Mouse (Mus musculus): ENCODE measurements around the gene G6pc. TPM values are rescaled to one million over a fixed set of nuclear protein-coding genes. Genes with fewer than 3 reads are reported as not detected.
A peak's percentile ranks its signal among the peaks of the same experiment; 100 is the strongest.
"Not testable (repeated sequence)": the region's sequence is repeated elsewhere in the genome, so short reads cannot be mapped to it uniquely, and the experiment has no call there.

Gene G6pc
- polyA plus RNA-seq, 1 experiment from 2014 or later = not detected

DNA sequence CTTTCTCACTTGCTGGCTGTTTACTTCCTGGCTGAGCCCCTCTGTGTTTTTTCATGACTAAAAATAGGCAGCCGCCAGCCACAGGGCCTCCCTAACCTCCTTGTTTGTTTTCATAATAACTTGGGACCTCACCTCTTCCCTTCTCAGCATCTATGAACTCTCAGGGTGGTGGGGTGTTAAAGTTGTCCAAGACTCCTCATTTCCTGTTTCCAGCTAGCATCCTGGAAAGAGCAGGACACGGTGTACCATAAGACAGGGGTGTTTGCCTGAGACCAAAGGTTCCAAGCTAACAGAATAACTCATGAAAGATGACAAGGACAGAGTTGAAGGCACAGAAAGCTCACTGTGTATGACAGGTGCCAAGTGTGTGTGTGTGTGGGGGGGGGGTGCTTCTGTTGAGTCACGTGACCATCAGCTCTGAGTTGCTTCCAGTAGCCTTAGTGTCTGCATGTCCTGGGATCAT lies 6.7 kb upstream of the G6pc start:
- Histone ChIP-seq H3K4me2 (replicated peaks) (no peak overlapping the region), H3K9me3 (no peaks in the 10 kb centered on the region), H3K27ac (replicated peaks) (no peak overlapping the region), H3K4me1 (no peaks in the 10 kb centered on the region), H3K9ac (replicated peaks) (no peak overlapping the region), H3K4me3 (no peak overlapping the region), H3K27me3 (no peaks in the 10 kb centered on the region), H3K36me3 (no peaks in the 10 kb centered on the region)
- WGBS = 63% methylated on average over 3 of the region's 3 CpGs
- ATAC-seq (replicated peaks) = no peak

DNA sequence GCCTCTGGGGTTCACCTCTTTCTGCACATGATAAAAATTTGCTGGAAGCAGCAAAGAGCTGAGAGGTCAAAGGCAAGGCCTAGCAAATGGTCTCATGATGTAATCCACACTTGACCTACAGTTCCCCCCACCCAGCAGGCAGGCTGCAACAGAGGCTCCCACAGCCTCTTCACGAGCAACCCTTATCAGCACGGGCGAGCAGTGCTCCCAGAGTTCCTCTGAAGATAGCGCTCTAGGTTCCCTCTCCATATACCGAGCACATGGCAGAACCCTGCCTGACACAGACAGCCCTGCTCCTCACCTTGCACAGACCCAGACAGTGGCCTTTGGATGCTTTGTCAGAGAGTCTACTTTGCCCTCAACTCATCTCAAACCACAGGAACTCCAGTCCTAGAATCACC lies 2.8 kb upstream of the G6pc start:
- no peak for ATAC-seq (replicated peaks)
- H3K9me3 ChIP-seq = no peaks in the 10 kb centered on the region
- H3K27me3 ChIP-seq = no peaks in the 10 kb centered on the region
- WGBS = 93% methylated on average over 5 of the region's 5 CpGs
- no peak overlapping the region for H3K4me3 ChIP-seq
- no peaks in the 10 kb centered on the region for H3K4me1 ChIP-seq
- H3K4me2 ChIP-seq (replicated peaks) = no peak overlapping the region
- no peaks in the 10 kb centered on the region for H3K36me3 ChIP-seq
- no peak overlapping the region for H3K27ac ChIP-seq (replicated peaks)
- no peak overlapping the region for H3K9ac ChIP-seq (replicated peaks)

DNA sequence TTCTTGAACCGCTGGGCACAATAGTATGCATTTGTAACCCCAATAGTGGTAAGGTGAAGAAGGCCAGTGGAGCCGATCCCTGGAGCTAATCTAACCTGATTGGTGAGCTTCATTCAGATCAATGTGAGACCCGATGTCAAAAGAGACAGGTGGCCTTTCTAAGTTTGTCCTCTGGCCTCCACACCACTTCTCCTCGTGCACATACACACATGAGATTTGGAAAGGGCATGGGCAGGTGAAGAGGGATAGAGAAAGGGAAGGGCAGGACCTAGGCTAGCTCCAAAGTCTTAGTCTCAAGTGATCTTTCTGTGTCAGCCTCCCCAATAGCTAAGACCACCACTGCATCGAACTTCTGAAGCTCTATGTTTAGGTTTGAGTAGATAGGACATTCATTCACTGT lies 2.8 kb downstream of the G6pc start:
- H3K4me3 ChIP-seq = no peak overlapping the region
- no peak overlapping the region for H3K4me2 ChIP-seq (replicated peaks)
- no peak for ATAC-seq (replicated peaks)
- no peaks in the 10 kb centered on the region for H3K27me3 ChIP-seq
- H3K4me1 ChIP-seq = no peaks in the 10 kb centered on the region
- 75% methylated on average over 5 of the region's 5 CpGs for whole genome bisulfite sequencing
- no peak overlapping the region for H3K9ac ChIP-seq (replicated peaks)
- no peaks in the 10 kb centered on the region for H3K9me3 ChIP-seq
- no peak overlapping the region for H3K27ac ChIP-seq (replicated peaks)
- H3K36me3 ChIP-seq = no peaks in the 10 kb centered on the region

DNA sequence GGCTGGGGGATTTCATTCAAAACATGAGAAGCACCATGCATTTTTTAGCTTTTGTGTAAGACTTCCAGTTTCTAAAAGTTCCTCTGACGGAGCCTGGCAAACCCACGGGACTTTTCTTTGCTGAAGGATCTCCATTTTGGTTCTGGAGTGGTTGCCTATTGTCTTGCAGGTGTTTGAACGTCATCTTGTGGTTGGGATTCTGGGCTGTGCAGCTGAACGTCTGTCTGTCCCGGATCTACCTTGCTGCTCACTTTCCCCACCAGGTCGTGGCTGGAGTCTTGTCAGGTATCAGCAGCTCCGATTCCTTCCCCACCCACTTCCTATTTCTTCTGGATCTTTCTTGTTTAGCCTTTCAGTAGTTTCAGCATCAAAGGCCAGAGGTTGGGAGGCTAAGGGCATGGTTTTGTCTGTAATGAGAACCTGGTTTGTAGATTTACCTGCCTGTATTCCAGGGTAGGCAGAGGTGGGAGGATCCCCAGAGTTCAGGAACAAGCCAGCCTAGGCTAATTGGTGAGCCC lies 7.1 kb downstream of the G6pc start:
- Histone ChIP-seq H3K4me1 (no peaks in the 10 kb centered on the region), H3K36me3 (no peaks in the 10 kb centered on the region), H3K4me3 (no peak overlapping the region), H3K4me2 (replicated peaks) (no peak overlapping the region), H3K27me3 (no peaks in the 10 kb centered on the region), H3K9ac (replicated peaks) (no peak overlapping the region), H3K27ac (replicated peaks) (no peak overlapping the region), H3K9me3 (no peaks in the 10 kb centered on the region)
- WGBS = 67% methylated on average over 7 of the region's 7 CpGs
- ATAC-seq (replicated peaks) = no peak

DNA sequence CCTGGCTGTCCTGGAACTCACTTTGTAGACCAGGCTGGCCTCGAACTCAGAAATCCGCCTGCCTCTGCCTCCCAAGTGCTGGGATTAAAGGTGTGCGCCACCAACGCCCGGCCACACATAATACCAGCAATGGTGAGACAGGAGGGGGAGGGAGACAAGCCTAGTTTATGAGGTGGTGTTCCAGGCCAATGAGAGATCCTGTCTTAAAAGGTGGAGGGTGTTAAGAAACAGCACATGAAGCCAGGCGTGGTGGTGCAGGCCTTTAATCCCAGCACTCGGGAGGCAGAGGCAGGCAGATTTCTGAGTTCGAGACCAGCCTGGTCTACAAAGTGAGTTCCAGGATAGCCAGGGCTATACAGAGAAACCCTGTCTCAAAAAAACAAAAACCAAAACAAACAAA lies 10.8 kb downstream of the G6pc start:
- not testable (repeated sequence) for H3K4me1 ChIP-seq; H3K9ac ChIP-seq (replicated peaks); H3K27ac ChIP-seq (replicated peaks); H3K27me3 ChIP-seq; H3K4me2 ChIP-seq (replicated peaks); H3K9me3 ChIP-seq; H3K4me3 ChIP-seq; ATAC-seq (replicated peaks); H3K36me3 ChIP-seq
- 94% methylated on average over 8 of the region's 8 CpGs for WGBS

DNA sequence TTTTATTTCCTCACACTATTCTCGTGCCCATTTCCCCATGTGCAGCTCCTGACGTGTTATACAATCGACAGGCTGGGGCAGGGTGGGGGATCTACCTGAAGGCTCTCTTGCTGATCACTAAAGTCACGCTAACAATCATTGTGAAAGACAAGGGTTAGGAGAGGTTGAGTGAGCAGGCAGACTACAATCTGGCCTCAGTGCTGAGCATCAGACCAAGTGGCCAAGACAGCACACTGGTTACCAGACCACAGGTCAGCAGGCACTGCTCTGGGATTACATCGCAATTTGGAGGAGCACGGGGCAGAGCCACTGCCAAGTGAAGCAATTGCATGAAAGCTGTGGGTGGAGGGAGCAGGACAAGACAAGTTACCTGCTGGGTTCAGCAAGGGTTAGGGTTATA lies 11.6 kb downstream of the G6pc start:
- 77% methylated on average over 6 of the region's 6 CpGs for WGBS
- no peak overlapping the region for H3K4me3 ChIP-seq
- ATAC-seq (replicated peaks) = no peak

DNA sequence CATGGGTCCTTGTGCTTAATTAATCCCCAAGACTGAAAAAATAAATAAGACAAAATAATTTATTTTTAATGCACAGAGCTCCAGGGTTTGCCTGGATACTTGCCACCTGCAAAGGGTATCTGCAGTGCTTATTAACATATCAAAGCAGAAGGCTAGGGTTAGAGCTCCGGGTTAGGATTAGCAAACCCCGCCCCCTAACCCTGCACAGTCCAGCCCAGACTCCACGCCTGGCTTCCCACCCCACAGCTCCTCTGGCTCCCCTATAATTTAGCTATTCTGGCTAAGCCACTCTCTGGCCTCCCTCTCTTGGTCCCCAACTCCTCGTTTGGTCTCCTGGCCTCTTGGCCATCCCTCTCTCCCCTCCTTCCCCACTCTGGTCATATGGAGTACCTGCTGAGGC lies 14.5 kb downstream of the G6pc start:
- Histone ChIP-seq H3K4me1 (no peaks in the 10 kb centered on the region), H3K27me3 (no peaks in the 10 kb centered on the region), H3K36me3 (no peaks in the 10 kb centered on the region), H3K4me3 (no peak overlapping the region), H3K27ac (replicated peaks) (no peak overlapping the region), H3K4me2 (replicated peaks) (no peak overlapping the region), H3K9ac (replicated peaks) (no peak overlapping the region), H3K9me3 (no peaks in the 10 kb centered on the region)
- ATAC-seq (replicated peaks) = no peak
- WGBS = 0% methylated on average over 4 of the region's 4 CpGs

More for the DNA sequence above, 11.6 kb downstream of the G6pc start:
- Histone ChIP-seq H3K4me2 (replicated peaks) (no peak overlapping the region), H3K36me3 (no peaks in the 10 kb centered on the region), H3K4me1 (no peaks in the 10 kb centered on the region), H3K9me3 (no peaks in the 10 kb centered on the region), H3K27me3 (no peaks in the 10 kb centered on the region), H3K27ac (replicated peaks) (no peak overlapping the region), H3K9ac (replicated peaks) (no peak overlapping the region)

DNA sequence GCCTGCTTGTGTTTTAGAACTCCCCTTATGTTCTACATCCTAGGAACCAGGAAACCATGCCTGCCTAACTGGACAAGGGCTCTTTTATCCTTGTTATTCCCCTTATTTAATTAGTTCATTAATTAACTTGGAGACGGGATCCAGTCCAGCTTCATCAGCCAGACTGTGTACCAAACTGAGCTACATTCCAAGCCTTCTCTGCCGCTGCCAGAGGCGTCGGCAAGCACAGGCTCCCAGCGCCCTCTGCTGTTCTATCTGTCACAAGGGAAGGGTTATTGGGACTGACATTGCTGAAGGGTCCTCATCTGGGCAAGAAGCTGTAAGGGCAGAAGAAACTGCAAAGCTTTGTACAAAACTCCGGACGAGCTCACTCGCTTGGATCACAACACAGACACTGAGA lies 27.7 kb downstream of the G6pc start:
- no peaks in the 10 kb centered on the region for H3K9me3 ChIP-seq
- H3K9ac ChIP-seq (replicated peaks) = no peak overlapping the region
- 3% methylated on average over 8 of the region's 8 CpGs for WGBS
- no peak overlapping the region for H3K4me2 ChIP-seq (replicated peaks)
- H3K4me3 ChIP-seq = no peak overlapping the region
- peak overlapping the region; percentile 37; the same call in 1 of the 2 replicates for H3K27ac ChIP-seq (replicated peaks)
- ATAC-seq (replicated peaks) = 0 out of 2 replicates have a peak, but pooled peaks have one; percentile 61
- H3K4me1 ChIP-seq = peaks cover 7% of the 10 kb centered on the region; the same call in 1 of the 2 replicates
- no peaks in the 10 kb centered on the region for H3K36me3 ChIP-seq
- H3K27me3 ChIP-seq = no peaks in the 10 kb centered on the region

DNA sequence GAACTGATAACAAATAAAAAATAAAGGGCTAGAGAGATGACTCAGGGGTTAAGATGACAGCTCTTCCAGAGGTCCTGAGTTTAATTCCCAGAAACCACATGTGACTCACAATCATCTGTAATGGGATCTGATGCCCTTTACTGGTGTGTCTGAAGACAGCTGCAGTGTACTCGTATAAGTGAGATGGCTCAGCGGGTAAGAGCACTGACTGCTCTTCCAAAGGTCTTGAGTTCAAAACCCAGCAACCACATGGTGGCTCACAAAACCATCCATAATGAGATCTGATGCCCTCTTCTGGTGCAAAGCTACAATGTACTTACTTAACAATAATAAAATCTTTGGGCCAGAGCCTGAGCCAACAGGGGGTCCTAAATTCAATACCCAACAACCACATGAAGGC lies 47.9 kb downstream of the G6pc start:
- H3K9ac ChIP-seq (replicated peaks) = no peak overlapping the region
- 83% methylated on average over 2 of the region's 2 CpGs for WGBS

DNA sequence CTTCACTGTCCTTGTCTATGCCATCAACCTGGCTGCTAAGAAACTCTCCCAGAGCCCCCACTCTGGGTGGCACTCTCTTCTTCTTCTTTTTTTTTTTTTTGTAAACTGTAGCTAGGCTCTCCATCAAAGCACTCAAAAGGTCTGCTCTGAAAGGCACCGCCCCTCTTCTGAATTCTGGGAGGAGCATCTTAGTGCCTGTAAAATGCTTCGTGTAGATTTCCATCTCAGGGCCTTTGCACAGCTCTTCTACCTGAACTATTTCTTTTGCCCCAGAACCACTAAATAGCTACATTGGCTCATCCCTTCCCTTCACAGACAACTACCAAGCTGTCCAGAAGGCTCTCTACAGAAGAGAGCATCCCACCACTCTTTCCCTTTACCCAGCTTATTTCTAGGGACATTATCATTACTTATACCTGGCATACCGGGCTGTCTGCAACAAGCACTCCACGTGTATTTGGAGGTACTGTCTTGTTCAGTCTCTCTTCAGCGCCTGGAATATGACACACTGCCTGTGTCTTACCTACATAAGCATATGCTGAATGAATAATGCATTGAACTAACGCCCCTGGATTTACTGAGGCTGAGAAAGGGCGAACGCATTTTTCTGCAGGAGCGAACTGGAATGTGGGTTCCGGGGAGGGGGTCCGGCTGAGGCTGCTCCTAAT lies 49.2 kb downstream of the G6pc start:
- Histone ChIP-seq H3K4me1 (peaks cover 13% of the 10 kb centered on the region), H3K36me3 (peaks cover 20% of the 10 kb centered on the region), H3K27me3 (no peaks in the 10 kb centered on the region), H3K9ac (replicated peaks) (peak overlapping the region; percentile 83), H3K27ac (replicated peaks) (peak overlapping the region; percentile 89), H3K4me2 (replicated peaks) (peak overlapping the region; percentile 73), H3K4me3 (peak overlapping the region; percentile 88), H3K9me3 (no peaks in the 10 kb centered on the region)
- ATAC-seq (replicated peaks) = peak; percentile 70; the same call in 1 of the 2 replicates
- under 1% methylated on average over 11 of the region's 11 CpGs for WGBS

More for the DNA sequence above, 47.9 kb downstream of the G6pc start:
- no peaks in the 10 kb centered on the region for H3K9me3 ChIP-seq
- peaks cover 13% of the 10 kb centered on the region for H3K4me1 ChIP-seq
- no peaks in the 10 kb centered on the region for H3K27me3 ChIP-seq
- ATAC-seq (replicated peaks) = no peak
- peaks cover 31% of the 10 kb centered on the region for H3K36me3 ChIP-seq
- H3K27ac ChIP-seq (replicated peaks) = no peak overlapping the region
- H3K4me2 ChIP-seq (replicated peaks) = no peak overlapping the region
- no peak overlapping the region for H3K4me3 ChIP-seq

DNA sequence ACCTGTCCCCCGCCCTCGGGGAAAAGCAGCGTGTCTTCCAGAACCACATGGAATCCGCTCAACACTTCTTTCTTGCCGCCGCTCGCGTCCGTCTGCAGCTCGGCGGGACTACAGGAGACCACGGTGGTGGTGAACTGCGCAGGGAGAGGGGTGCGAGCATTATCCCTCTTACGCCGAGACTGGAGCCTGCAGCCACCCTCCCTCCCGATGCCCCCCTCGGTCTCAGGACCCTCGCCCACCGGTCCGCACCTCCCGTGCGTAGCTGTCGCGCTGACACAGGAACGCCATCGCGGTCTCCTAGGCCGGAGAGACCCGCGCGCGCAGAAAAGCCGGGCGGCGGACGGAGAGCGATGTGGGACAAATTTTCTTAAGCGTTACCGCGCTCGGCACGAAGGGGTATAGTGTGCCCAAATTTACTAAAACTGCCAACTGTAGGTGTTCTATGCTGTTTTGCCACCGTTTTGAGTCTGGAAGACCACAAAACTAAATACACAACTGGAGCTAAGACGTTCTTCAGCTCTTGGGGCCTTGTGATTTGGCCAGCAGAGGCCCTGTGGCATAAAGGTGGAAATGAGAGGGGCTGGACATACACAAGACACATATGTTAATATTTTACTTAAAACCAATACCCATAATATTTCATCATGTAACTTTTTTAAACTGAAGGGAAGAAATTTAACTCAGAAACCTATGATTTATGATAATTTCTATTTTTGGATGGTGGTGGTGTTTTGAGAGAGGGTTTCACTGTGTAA lies 49.9 kb downstream of the G6pc start, which contains the start of gene Aarsd1:
TSS of gene Aarsd1 (minus strand) at position 515 of the 755 bp plus-strand sequence.
- no peaks in the 10 kb centered on the region for H3K9me3 ChIP-seq
- peak within 1 kb of the TSS; percentile 88 for H3K4me3 ChIP-seq
- peak within 1 kb of the TSS; percentile 89 for H3K27ac ChIP-seq (replicated peaks)
- H3K4me1 ChIP-seq = peaks cover 13% of the 10 kb centered on the region
- peaks cover 13% of the 10 kb centered on the region for H3K36me3 ChIP-seq
- H3K9ac ChIP-seq (replicated peaks) = peak within 1 kb of the TSS; percentile 83
- H3K27me3 ChIP-seq = no peaks in the 10 kb centered on the region
- peak within 1 kb of the TSS; percentile 73 for H3K4me2 ChIP-seq (replicated peaks)
- WGBS = 0% methylated on average over 45 of the region's 45 CpGs
- ATAC-seq (replicated peaks) = peak; percentile 90

DNA sequence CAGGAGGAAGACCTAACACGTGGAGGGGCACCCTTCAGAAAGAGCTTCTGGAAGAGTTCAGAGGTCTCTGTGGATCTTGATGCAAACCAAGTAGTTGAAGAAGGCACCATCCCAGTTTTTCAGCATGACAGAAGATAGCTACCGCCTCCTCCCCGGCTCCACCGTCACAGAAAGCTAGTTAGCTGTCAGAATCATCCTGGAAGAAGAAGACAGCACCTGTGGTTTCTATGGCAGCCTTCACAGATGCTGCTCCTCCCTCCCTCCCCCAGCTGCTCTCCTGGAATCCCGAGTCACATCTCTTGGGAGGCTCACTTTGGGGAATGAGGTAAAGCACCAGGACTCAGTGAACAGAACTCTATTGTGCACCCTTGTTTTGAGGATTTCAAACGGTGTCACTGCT lies 51.6 kb downstream of the G6pc start:
- WGBS = 55% methylated on average over 6 of the region's 6 CpGs
- no peak for ATAC-seq (replicated peaks)
- Histone ChIP-seq H3K9me3 (no peaks in the 10 kb centered on the region), H3K4me1 (peaks cover 13% of the 10 kb centered on the region), H3K4me3 (no peak overlapping the region), H3K4me2 (replicated peaks) (no peak overlapping the region), H3K27me3 (no peaks in the 10 kb centered on the region), H3K9ac (replicated peaks) (no peak overlapping the region), H3K27ac (replicated peaks) (no peak overlapping the region), H3K36me3 (peaks cover 2% of the 10 kb centered on the region; the same call in 1 of the 2 replicates)
